Mouse (Mus musculus): Measurements from ENCODE around the gene Stat5a. TPM values are rescaled to one million over a fixed set of nuclear protein-coding genes. Genes with fewer than 3 reads are reported as not detected.

Gene Stat5a
- polyA plus RNA-seq, 2 experiments, result 7.2 to 7.8 TPM

DNA sequence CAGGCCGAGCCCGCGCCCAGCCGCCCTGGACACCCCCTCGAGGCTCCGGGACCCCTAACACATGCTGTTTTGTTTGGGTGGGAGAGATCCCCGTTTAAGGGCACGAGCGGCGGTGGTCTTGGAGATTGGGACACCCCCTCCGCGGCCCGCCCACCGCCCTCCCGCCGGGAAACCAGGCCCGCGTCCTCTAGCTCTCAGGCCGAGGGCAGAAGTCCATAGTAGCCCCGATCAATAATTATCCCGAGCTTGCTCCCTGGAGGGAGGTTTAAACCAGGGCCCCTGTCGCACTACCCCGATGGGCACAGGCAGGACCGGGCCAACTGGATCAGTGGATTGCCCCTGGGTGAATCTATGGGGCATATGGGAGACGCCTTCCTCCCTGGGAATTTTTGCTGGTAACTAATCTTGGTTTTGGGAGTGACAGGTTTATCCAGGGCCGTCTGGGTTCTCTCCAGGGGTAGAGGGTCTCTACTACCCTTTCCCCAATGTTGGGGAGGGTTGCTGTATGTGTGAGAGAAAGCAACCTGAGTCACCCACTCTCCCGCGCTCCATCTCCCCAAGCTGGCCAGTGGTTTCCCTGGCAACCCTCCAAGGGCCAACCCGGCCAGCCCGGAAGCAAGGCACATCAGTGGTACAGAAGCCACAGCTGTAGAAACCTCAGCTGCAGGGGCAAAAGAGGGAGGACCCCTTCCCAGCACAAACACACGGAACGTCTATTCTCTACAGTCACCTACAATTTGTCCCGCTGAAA, 8.2 kb upstream of the Stat5a start:
- WGBS (ENCODE audit: insufficient replicate concordance), result 5% methylated on average over 33 of the region's 33 CpGs
- Histone ChIP-seq H3K4me1 (replicated peaks; ENCODE audit: control insufficient read depth in 2 of 2, insufficient read depth in 2 of 2, low read length in 1 of 2) (peaks cover 11 to 20% of the 10 kb centered on the region in 2 experiments), H3K27me3 (ENCODE audit: control insufficient read depth, insufficient read depth, low read length) (no peaks in the 10 kb centered on the region; the same call in 1 of the 2 replicates), H3K27ac (no peak overlapping the region), H3K36me3 (replicated peaks; ENCODE audit: control insufficient read depth, insufficient read depth, low read depth) (no peaks in the 10 kb centered on the region), H3K4me2 (ENCODE audit: low read depth) (peak overlapping the region; percentile 80), H3K4me3 (ENCODE audit: insufficient read depth in 1 of 2, low read depth in 2 of 2, low read length in 2 of 2) (peak overlapping the region; percentile 77 to 82), H3K9ac (replicated peaks) (peak overlapping the region; percentile 86), H3K9me3 (ENCODE audit: control insufficient read depth, low read length) (no peaks in the 10 kb centered on the region)
- ATAC-seq (ENCODE audit: insufficient read depth) (peak; percentile 34), DNase-seq (ENCODE audit: low read depth in 3 of 3, low spot score in 3 of 3) (no peak)
- no peak for TF ChIP-seq CTCF (IDR thresholded peaks at IDR 0.05; ENCODE audit: low read depth)
- no peak for TF ChIP-seq EP300 (IDR thresholded peaks at IDR 0.05; ENCODE audit: low read depth)

DNA sequence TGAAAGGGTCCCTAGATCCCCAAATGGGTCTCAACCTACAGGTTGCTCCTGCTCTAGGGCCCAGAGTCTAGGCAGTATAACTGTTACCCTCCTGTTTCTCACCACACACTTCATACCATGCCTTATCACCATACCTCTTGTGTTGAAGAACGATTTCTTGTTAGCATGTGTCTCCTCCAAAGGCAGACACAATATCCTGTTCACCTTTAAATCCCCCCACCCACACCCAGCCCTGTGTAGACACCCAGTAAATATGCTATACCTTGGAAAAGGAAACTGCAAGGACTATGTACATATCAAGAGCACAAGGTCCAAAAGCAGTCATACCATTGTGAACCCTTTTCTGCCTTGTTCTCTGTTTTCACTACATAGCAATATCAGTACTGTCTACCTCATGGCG, 7.1 kb upstream of the Stat5a start:
- H3K4me3 ChIP-seq (ENCODE audit: insufficient read depth in 1 of 2, low read depth in 2 of 2, low read length in 2 of 2), result no peak overlapping the region
- H3K36me3 ChIP-seq (replicated peaks; ENCODE audit: control insufficient read depth, insufficient read depth, low read depth), result no peaks in the 10 kb centered on the region
- DNase-seq (ENCODE audit: low read depth in 3 of 3, low spot score in 3 of 3) (no peak), ATAC-seq (ENCODE audit: insufficient read depth) (no peak)
- H3K9me3 ChIP-seq (ENCODE audit: control insufficient read depth, low read length), result no peaks in the 10 kb centered on the region
- no peak overlapping the region for H3K4me2 ChIP-seq (ENCODE audit: low read depth)
- 46% methylated on average over 2 of the region's 2 CpGs for WGBS (ENCODE audit: insufficient replicate concordance)
- H3K27ac ChIP-seq, result no peak overlapping the region
- H3K4me1 ChIP-seq (replicated peaks; ENCODE audit: control insufficient read depth in 2 of 2, insufficient read depth in 2 of 2, low read length in 1 of 2), result peaks cover 11 to 20% of the 10 kb centered on the region in 2 experiments
- H3K9ac ChIP-seq (replicated peaks), result no peak overlapping the region
- H3K27me3 ChIP-seq (ENCODE audit: control insufficient read depth, insufficient read depth, low read length), result no peaks in the 10 kb centered on the region; the same call in 1 of the 2 replicates
- no peak for TF ChIP-seq EP300 (IDR thresholded peaks at IDR 0.05; ENCODE audit: low read depth)

GRCm38 (mm10) chr11:100853018-100853417, 6.1 kb upstream of the Stat5a start:
- Histone ChIP-seq H3K4me1 (replicated peaks; ENCODE audit: control insufficient read depth in 2 of 2, insufficient read depth in 2 of 2, low read length in 1 of 2) (peaks cover 7 to 16% of the 10 kb centered on the region in 2 experiments), H3K9me3 (ENCODE audit: control insufficient read depth, low read length) (no peaks in the 10 kb centered on the region), H3K4me2 (ENCODE audit: low read depth) (no peak overlapping the region), H3K4me3 (ENCODE audit: insufficient read depth in 1 of 2, low read depth in 2 of 2, low read length in 2 of 2) (no peak overlapping the region), H3K36me3 (replicated peaks; ENCODE audit: control insufficient read depth, insufficient read depth, low read depth) (no peaks in the 10 kb centered on the region), H3K27ac (no peak overlapping the region), H3K27me3 (ENCODE audit: control insufficient read depth, insufficient read depth, low read length) (no peaks in the 10 kb centered on the region; the same call in 1 of the 2 replicates), H3K9ac (replicated peaks) (no peak overlapping the region)
- no peak for ATAC-seq (ENCODE audit: insufficient read depth)
- no peak for DNase-seq (ENCODE audit: low read depth in 3 of 3, low spot score in 3 of 3)
- TF ChIP-seq EP300 (IDR thresholded peaks at IDR 0.05; ENCODE audit: low read depth) (no peak), CTCF (IDR thresholded peaks at IDR 0.05; ENCODE audit: low read depth) (no peak)
- 50% methylated on average over 5 of the region's 5 CpGs for WGBS (ENCODE audit: insufficient replicate concordance)

- Histone ChIP-seq H3K36me3 (replicated peaks; ENCODE audit: control insufficient read depth, insufficient read depth, low read depth) (no peaks in the 10 kb centered on the region), H3K4me1 (replicated peaks; ENCODE audit: control insufficient read depth in 2 of 2, insufficient read depth in 2 of 2, low read length in 1 of 2) (peaks cover under 1 to 6% of the 10 kb centered on the region in 2 experiments; a peak in 2 of 4 replicates), H3K9me3 (ENCODE audit: control insufficient read depth, low read length) (no peaks in the 10 kb centered on the region), H3K4me3 (ENCODE audit: insufficient read depth in 1 of 2, low read depth in 2 of 2, low read length in 2 of 2) (no peak overlapping the region), H3K27ac (no peak overlapping the region), H3K27me3 (ENCODE audit: control insufficient read depth, insufficient read depth, low read length) (no peaks in the 10 kb centered on the region; the same call in 1 of the 2 replicates), H3K9ac (replicated peaks) (no peak overlapping the region), H3K4me2 (ENCODE audit: low read depth) (no peak overlapping the region)
- no peak for TF ChIP-seq EP300 (IDR thresholded peaks at IDR 0.05; ENCODE audit: low read depth)
- TF ChIP-seq CTCF (IDR thresholded peaks at IDR 0.05; ENCODE audit: low read depth), result no peak
- DNase-seq (ENCODE audit: low read depth in 3 of 3, low spot score in 3 of 3) (no peak), ATAC-seq (ENCODE audit: insufficient read depth) (no peak)
- 57% methylated on average over 4 of the region's 4 CpGs for WGBS (ENCODE audit: insufficient replicate concordance)
Measured at GRCm38 (mm10) chr11:100854268-100854667, 4.9 kb upstream of the Stat5a start.

- H3K36me3 ChIP-seq (replicated peaks; ENCODE audit: control insufficient read depth, insufficient read depth, low read depth), result no peaks in the 10 kb centered on the region
- ATAC-seq (ENCODE audit: insufficient read depth) (no peak), DNase-seq (ENCODE audit: low read depth in 3 of 3, low spot score in 3 of 3) (no peak)
- no peak overlapping the region for H3K4me3 ChIP-seq (ENCODE audit: insufficient read depth in 1 of 2, low read depth in 2 of 2, low read length in 2 of 2)
- TF ChIP-seq EP300 (IDR thresholded peaks at IDR 0.05; ENCODE audit: low read depth) (no peak), CTCF (IDR thresholded peaks at IDR 0.05; ENCODE audit: low read depth) (no peak)
- peaks cover 5 to 10% of the 10 kb centered on the region in 2 experiments; a peak in 2 of 4 replicates for H3K4me1 ChIP-seq (replicated peaks; ENCODE audit: control insufficient read depth in 2 of 2, insufficient read depth in 2 of 2, low read length in 1 of 2)
- H3K4me2 ChIP-seq (ENCODE audit: low read depth), result no peak overlapping the region
- H3K9me3 ChIP-seq (ENCODE audit: control insufficient read depth, low read length), result no peaks in the 10 kb centered on the region
- whole genome bisulfite sequencing (ENCODE audit: insufficient replicate concordance), result 77% methylated on average over 4 of the region's 4 CpGs
- no peak overlapping the region for H3K27ac ChIP-seq
- no peaks in the 10 kb centered on the region; the same call in 1 of the 2 replicates for H3K27me3 ChIP-seq (ENCODE audit: control insufficient read depth, insufficient read depth, low read length)
- H3K9ac ChIP-seq (replicated peaks), result no peak overlapping the region
Measured at GRCm38 (mm10) chr11:100855178-100855577, 4.0 kb upstream of the Stat5a start.
